Mouse (Mus musculus) limb, embryonic 12.5 days (tissue): Measurements from ENCODE around the gene Ppargc1a. TPM values are rescaled to one million over a fixed set of nuclear protein-coding genes. Genes with fewer than 3 reads are reported as not detected.

Experiments
- ATAC-seq: fragments of 200-750 bp; cut with Nextera tagmentation; 2 replicates; pipeline ENCODE4 v1.8.0; 2017; ENCODE audit warnings: low read depth, moderate TSS enrichment; ENCODE audit not compliant: insufficient number of reproducible peaks, insufficient read depth, low FRiP score, low TSS enrichment
- H3K27ac ChIP-seq: fragments of 300-500 bp; sonication (generic); 2 replicates; pipeline ENCODE4 v1.5.1; 2016; ENCODE audit warnings: mild to moderate bottlenecking, moderate library complexity
- H3K27me3 ChIP-seq: fragments of 300-500 bp; sonication (generic); 2 replicates; pipeline ENCODE4 v1.6.1; 2016; ENCODE audit warnings: mild to moderate bottlenecking, moderate library complexity
- H3K36me3 ChIP-seq: fragments of 300-500 bp; sonication (generic); 2 replicates; pipeline ENCODE4 v1.6.1; 2016; ENCODE audit warnings: mild to moderate bottlenecking, moderate library complexity
- H3K4me1 ChIP-seq: fragments of 300-500 bp; sonication (generic); replicated peaks from 2 replicates; pipeline ENCODE4 v1.6.1; 2016
- H3K4me2 ChIP-seq: fragments of 300-500 bp; sonication (generic); 2 replicates; pipeline ENCODE4 v1.6.1; 2016; ENCODE audit warnings: mild to moderate bottlenecking, moderate library complexity
- H3K4me3 ChIP-seq: fragments of 300-500 bp; sonication (generic); replicated peaks from 2 replicates; pipeline ENCODE4 v1.5.1; 2016; ENCODE audit warnings: mild to moderate bottlenecking
- H3K9ac ChIP-seq: fragments of 300-500 bp; sonication (generic); replicated peaks from 2 replicates; pipeline ENCODE4 v1.6.1; 2016; ENCODE audit warnings: mild to moderate bottlenecking, moderate library complexity
- H3K9me3 ChIP-seq: fragments of 300-500 bp; sonication (generic); 2 replicates; pipeline ENCODE4 v1.6.1; 2016; ENCODE audit warnings: mild to moderate bottlenecking, moderate library complexity
- WGBS: fragments of 180-500 bp; shearing (Covaris S2); methylation state at CpG from one replicate; pipeline ENCODE4 v1.1.7; 2016; 5-methylcytosine and 5-hydroxymethylcytosine counted together
- polyA plus RNA-seq: library from polyadenylated mRNA; unstranded; fragments of >200 nt; fragmentation: Nextera tagmentation; extraction: Ambion mirVana; gene quantifications from 2 replicates; pipeline ENCODE4 v1.2.1, GENCODE M21; 2016

The Ppargc1a gene
- polyA plus RNA-seq, 1 experiment from 2014 or later: 4.8 TPM

DNA sequence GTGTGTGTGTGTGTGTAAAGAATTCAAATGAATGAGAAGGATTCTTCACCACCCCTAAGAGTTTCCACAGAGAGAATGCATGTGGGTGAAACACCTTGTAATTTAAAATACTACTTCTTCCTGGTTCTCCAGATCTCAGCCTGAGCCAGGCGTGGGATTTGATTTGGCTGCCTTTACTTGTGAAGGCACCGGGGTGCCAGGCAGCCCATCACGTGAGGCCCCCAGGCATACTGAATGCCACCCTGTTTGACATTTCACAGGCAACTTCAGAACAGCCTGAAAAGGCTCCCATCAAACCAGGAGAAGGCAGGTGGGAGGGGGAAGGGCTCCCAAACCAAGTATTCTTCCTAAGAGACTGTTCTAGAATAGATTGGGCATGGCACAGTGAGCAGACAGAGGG lies 16.1 kb upstream of the Ppargc1a start:
- H3K27ac ChIP-seq: no peak overlapping the region
- no peak overlapping the region for H3K4me2 ChIP-seq
- no peaks in the 10 kb centered on the region for H3K9me3 ChIP-seq
- ATAC-seq: no peak
- H3K36me3 ChIP-seq: no peaks in the 10 kb centered on the region
- H3K27me3 ChIP-seq: peaks cover 6% of the 10 kb centered on the region; the same call in 1 of the 2 replicates
- no peak overlapping the region for H3K9ac ChIP-seq
- no peaks in the 10 kb centered on the region for H3K4me1 ChIP-seq
- H3K4me3 ChIP-seq: no peak overlapping the region
- 61% methylated on average over 3 of the region's 3 CpGs for WGBS

DNA sequence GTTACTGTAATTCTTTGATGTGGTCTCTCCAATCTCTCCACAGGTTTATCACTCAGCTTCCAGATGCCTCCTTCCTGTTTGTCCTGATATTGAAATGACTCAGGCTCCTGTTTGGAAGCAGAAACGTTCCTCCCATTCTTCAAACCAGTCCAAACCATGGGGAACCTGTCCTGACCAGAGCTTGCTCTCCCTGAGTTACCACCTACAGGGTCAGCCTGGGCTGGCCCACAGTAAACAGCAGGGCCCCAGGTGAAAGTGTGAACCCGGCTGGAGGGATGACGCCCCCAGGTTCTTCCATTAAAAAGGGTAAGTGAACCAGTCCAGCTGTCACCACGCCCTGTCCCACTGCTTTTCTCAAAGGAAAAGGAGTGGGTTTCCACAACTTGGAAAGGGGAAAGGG lies 15.5 kb upstream of the Ppargc1a start:
- WGBS: 26% methylated on average over 4 of the region's 4 CpGs
- Histone ChIP-seq H3K36me3 (no peaks in the 10 kb centered on the region), H3K4me2 (no peak overlapping the region), H3K27me3 (peaks cover 6% of the 10 kb centered on the region; the same call in 1 of the 2 replicates), H3K9ac (no peak overlapping the region), H3K27ac (no peak overlapping the region), H3K9me3 (no peaks in the 10 kb centered on the region), H3K4me3 (no peak overlapping the region), H3K4me1 (no peaks in the 10 kb centered on the region)
- ATAC-seq: no peak

DNA sequence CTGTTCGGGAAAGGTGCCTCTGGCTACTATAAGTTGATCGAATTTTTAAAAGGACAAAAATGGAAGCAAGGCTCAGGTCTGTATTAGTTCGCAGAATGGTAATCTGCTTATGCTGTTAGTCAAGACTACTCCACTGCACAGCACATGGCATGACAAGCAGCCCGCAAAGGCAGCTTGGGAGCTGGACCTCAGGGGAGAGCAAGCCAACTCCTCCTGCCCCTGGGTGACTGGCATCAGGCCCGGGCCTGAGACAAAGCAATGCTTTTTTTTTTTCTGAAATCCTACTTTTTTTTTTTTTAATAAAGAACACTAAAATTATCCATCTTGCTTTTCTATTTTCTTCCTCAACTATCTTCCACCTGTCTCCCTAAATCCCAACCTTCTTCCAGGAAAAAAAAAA lies 15.1 kb upstream of the Ppargc1a start:
- no peak overlapping the region for H3K9ac ChIP-seq
- H3K4me3 ChIP-seq: no peak overlapping the region
- no peaks in the 10 kb centered on the region for H3K4me1 ChIP-seq
- no peak overlapping the region for H3K4me2 ChIP-seq
- H3K36me3 ChIP-seq: no peaks in the 10 kb centered on the region
- peaks cover 6% of the 10 kb centered on the region; the same call in 1 of the 2 replicates for H3K27me3 ChIP-seq
- H3K9me3 ChIP-seq: no peaks in the 10 kb centered on the region
- no peak for ATAC-seq
- H3K27ac ChIP-seq: no peak overlapping the region
- 84% methylated on average over 5 of the region's 5 CpGs for WGBS

DNA sequence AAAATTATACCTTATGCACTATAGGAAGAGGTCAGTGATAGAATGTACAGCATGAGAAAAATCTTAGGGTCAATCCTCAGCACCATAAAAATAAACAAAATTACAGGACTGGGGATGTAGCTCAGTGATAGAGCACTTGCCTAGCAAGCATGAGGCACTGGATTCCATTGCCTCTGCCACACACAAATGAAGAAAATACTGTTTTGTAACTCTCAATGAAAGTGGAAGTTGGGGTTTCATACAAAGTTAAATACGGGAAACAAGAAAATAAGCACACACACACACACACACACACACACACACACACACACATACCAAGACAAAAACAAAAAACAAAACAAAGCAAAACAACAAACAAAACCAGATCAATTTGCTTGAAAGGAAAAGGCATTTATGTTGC lies 10.1 kb upstream of the Ppargc1a start:
- ATAC-seq: no peak
- Histone ChIP-seq H3K4me3 (no peak overlapping the region), H3K27me3 (no peaks in the 10 kb centered on the region), H3K9me3 (no peaks in the 10 kb centered on the region), H3K27ac (no peak overlapping the region), H3K36me3 (no peaks in the 10 kb centered on the region), H3K4me1 (no peaks in the 10 kb centered on the region), H3K9ac (no peak overlapping the region), H3K4me2 (no peak overlapping the region)
- 100% methylated on average over 1 of the region's 1 CpGs for WGBS

DNA sequence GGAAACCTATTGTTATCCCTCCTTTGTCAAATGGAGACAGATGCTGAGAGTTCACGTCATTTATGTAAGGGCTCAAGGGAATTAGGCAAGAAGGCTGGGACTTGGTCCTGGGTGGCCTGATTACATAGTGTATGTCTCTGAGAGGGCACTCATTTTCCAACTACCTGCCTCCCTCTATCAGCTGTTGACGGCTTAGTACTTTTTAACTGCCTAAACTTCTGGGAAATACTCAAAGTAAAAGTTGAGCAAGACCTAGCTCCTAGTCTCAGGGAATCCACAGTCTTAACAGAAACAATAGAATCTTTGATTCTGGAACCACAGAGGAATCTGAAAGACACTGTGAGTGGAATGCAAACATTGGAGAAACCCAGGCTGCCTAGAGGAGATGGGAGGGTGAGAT lies 6.2 kb upstream of the Ppargc1a start:
- no peak overlapping the region for H3K9ac ChIP-seq

DNA sequence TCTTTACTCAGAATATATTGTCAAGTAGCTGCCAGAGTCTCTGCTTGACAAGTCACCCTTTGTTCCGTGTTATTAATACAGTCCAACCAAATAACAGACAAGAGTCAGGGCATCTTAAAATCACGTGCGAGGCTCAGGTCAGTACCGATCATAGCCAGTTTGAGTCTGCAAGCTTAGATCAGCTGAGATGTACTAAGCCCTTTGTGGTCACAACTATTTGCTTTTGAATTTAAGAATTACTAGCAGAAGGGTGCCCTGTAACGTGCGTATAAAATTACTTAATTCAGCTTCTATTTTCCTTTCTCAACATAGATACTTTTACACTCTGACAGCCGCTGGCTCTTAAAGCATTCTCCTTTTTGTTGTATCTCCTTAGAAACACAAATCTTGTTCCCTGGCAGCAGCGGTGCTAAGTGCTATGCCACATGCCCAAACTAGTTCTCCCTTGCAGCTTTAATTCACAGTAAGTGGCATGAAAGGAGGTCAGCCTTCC lies 718 bp upstream of the Ppargc1a start:
- 67% methylated on average over 8 of the region's 8 CpGs for WGBS
- no peaks in the 10 kb centered on the region for H3K36me3 ChIP-seq
- H3K27ac ChIP-seq: no peak overlapping the region
- H3K9me3 ChIP-seq: no peaks in the 10 kb centered on the region
- no peak overlapping the region for H3K4me3 ChIP-seq
- ATAC-seq: no peak
- peaks cover 11% of the 10 kb centered on the region for H3K4me1 ChIP-seq
- no peaks in the 10 kb centered on the region for H3K27me3 ChIP-seq
- H3K4me2 ChIP-seq: no peak overlapping the region
- H3K9ac ChIP-seq: no peak overlapping the region

More for the DNA sequence above, 6.2 kb upstream of the Ppargc1a start:
- Histone ChIP-seq H3K9me3 (no peaks in the 10 kb centered on the region), H3K4me1 (no peaks in the 10 kb centered on the region), H3K36me3 (no peaks in the 10 kb centered on the region), H3K27ac (no peak overlapping the region), H3K27me3 (no peaks in the 10 kb centered on the region), H3K4me2 (no peak overlapping the region), H3K4me3 (no peak overlapping the region)
- ATAC-seq: no peak
- WGBS: 62% methylated on average over 2 of the region's 2 CpGs

DNA sequence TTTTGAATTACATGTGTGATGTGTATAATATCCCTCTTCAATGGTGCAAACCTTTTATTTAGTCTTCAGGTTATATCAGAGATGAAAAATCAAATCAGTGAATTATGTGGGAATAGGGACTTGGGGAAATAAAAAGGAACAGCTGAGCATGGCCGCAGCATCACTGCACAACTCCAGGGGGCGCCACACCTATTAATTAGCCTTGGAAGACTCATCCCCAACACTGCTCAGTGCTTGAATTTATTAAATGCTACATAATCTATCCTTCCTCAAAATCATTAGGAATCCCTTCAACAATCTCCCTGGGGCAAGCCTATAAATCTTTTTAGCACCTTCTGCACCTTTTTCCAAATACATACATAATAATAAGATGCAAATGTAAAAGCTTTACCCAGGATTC lies 1.9 kb downstream of the Ppargc1a start:
- no peak overlapping the region for H3K9ac ChIP-seq
- H3K4me1 ChIP-seq: peaks cover 11% of the 10 kb centered on the region
- no peak overlapping the region for H3K27ac ChIP-seq
- no peaks in the 10 kb centered on the region for H3K27me3 ChIP-seq
- no peak overlapping the region for H3K4me2 ChIP-seq
- no peaks in the 10 kb centered on the region for H3K9me3 ChIP-seq
- H3K4me3 ChIP-seq: no peak overlapping the region
- no peaks in the 10 kb centered on the region for H3K36me3 ChIP-seq
- WGBS: 61% methylated on average over 2 of the region's 2 CpGs
- no peak for ATAC-seq

DNA sequence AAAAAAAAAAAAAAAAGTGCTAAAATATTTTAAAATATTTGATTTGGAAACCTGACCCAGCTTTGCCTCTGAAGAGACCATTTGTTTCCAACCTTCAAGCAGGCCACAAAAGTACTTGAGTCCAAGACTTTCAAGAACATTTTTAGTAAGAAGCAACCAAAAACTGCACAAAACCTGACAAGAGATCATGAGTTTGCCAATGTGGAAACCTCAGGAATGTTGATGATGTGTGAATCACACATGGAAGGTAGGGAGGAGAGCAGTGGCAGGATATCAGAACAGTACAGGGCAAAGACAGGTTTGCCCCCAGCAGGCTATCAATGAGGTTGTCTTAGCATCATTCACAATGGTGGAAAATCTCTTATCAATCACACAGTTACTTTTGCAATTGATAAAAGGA lies 2.5 kb downstream of the Ppargc1a start:
- Histone ChIP-seq H3K36me3 (no peaks in the 10 kb centered on the region), H3K4me1 (peaks cover 11% of the 10 kb centered on the region), H3K27me3 (no peaks in the 10 kb centered on the region), H3K27ac (no peak overlapping the region), H3K9me3 (no peaks in the 10 kb centered on the region), H3K4me2 (no peak overlapping the region), H3K9ac (no peak overlapping the region), H3K4me3 (no peak overlapping the region)
- ATAC-seq: no peak

DNA sequence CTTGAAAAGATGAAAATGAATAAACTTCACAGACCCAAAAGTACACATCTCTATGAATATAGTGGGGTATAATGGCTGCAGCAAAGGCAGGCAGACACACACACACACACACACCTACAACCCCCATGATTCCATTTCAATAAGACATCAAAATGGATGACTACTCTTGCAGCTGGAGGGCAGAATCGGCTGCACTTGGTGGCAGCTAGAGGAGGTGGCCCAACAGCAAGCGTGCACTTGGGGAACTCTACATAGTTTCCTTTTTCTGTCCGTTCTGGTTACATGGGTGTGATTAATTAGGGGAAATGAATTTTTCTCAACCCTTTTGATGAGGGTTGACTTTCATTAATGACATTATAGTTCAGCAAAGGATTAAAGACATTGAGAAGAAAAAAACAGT lies 4.0 kb downstream of the Ppargc1a start:
- H3K36me3 ChIP-seq: no peaks in the 10 kb centered on the region
- no peak overlapping the region for H3K4me2 ChIP-seq
- no peak for ATAC-seq
- no peak overlapping the region for H3K9ac ChIP-seq
- no peaks in the 10 kb centered on the region for H3K27me3 ChIP-seq
- WGBS: 75% methylated on average over 3 of the region's 3 CpGs
- no peak overlapping the region for H3K27ac ChIP-seq
- no peaks in the 10 kb centered on the region for H3K9me3 ChIP-seq
- H3K4me1 ChIP-seq: peaks cover 11% of the 10 kb centered on the region
- no peak overlapping the region for H3K4me3 ChIP-seq

DNA sequence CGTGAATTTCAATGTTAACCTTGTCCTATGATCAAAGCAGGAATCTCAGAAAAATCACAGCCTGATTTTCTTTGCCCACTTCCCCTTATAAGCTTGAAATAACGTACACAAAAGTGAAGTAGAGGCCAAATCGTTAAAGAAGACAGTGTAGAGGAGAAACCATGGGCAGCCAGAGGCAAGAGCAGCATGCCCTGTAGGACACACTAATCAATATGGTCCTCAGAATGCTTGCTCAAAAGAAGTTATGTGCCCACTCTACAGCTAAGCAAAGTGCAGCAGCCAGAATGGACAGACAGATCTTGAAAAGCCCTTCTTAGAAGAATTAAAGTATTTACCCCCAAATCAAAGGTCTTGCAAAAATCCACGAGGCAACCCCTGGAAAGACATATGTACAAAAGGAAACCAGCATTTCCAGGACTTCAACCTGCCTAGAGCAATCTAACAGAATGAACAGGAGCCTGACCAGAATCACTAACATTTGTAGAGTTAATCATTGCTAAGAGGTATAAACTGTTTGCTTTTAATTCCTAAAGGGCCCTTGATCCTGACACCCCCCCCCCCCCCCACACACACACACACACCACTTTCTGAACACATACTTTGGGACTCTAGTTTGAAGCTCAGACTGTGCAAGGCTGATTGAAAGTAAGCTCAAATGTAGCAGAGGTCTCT lies 9.8 kb downstream of the Ppargc1a start:
- H3K27ac ChIP-seq: no peak overlapping the region
- no peaks in the 10 kb centered on the region for H3K9me3 ChIP-seq
- WGBS: 77% methylated on average over 4 of the region's 4 CpGs
- no peak overlapping the region for H3K4me2 ChIP-seq
- no peaks in the 10 kb centered on the region for H3K27me3 ChIP-seq
- no peaks in the 10 kb centered on the region for H3K36me3 ChIP-seq
- no peak for ATAC-seq
- no peak overlapping the region for H3K4me3 ChIP-seq
- H3K9ac ChIP-seq: no peak overlapping the region
- peaks cover 10% of the 10 kb centered on the region for H3K4me1 ChIP-seq

DNA sequence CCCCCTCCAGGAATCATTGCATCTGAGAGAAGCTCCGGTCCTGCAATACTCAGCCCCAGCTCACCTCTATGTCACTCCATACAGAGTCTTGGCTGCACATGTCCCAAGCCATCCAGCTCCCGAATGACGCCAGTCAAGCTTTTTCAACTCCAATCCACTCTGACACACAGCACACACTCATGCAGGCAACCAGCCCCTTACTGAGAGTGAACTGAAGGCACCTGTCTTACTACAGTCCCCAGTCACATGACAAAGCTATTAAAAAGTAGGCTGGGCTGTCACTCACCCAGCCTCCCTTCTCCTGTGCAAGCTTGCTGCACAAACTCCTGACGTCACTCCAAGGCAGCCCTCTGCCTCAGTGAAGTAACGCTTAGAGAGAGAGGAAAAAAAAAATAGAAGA lies 13.9 kb downstream of the Ppargc1a start:
- Histone ChIP-seq H3K4me1 (peaks cover 14% of the 10 kb centered on the region), H3K9me3 (no peaks in the 10 kb centered on the region), H3K9ac (0 out of 2 replicates have a peak overlapping the region, but pooled peaks have one; percentile 12), H3K27ac (no peak overlapping the region), H3K4me3 (peak overlapping the region; percentile 55), H3K27me3 (no peaks in the 10 kb centered on the region), H3K4me2 (peak overlapping the region; percentile 64), H3K36me3 (no peaks in the 10 kb centered on the region)
- peak; percentile 96 for ATAC-seq
- 2% methylated on average over 5 of the region's 5 CpGs for WGBS

DNA sequence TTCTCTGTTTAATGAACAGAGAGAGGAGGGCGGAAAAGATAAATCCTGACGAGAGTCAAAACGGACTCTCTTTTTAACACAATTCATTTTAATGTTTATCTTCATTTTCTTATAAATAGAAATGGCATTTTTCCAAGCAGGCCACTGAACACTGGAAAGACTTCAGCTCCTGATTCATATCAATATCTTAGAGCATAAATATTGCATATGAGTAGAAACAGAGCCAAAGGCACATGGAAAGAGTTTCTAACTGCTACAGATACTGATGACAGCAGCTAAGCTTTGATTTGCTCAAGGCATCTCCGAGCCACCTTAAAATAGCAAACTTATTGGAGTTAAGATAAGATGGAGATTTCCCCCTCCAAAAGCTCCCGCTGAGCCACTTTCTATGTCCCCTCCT lies 14.3 kb downstream of the Ppargc1a start:
- H3K4me1 ChIP-seq: peaks cover 14% of the 10 kb centered on the region
- H3K9me3 ChIP-seq: no peaks in the 10 kb centered on the region
- H3K9ac ChIP-seq: 0 out of 2 replicates have a peak overlapping the region, but pooled peaks have one; percentile 12
- peak overlapping the region; percentile 64 for H3K4me2 ChIP-seq
- H3K27ac ChIP-seq: peak overlapping the region; percentile 87; the same call in 1 of the 2 replicates
- 0 out of 2 replicates have a peak, but pooled peaks have one; percentile 8 for ATAC-seq
- WGBS: 8% methylated on average over 5 of the region's 5 CpGs
- H3K4me3 ChIP-seq: peak overlapping the region; percentile 55
- no peaks in the 10 kb centered on the region for H3K36me3 ChIP-seq
- no peaks in the 10 kb centered on the region for H3K27me3 ChIP-seq
